14 mouse cellular contexts compared by ENCODE assay signal in genomic region chr7:49415131-49415530, GRCm38 (mm10).
"Had no signal": no experiment of that assay in that cellular context is flagged by ENCODE, and none has a peak within 500 bp of the region (broad histone marks: within the 10 kb centered on the region; RNA-seq: fewer than 3 reads in every experiment).

No protein-coding gene starts in this region.

- H3K4me2 ChIP-seq: limb, embryonic 15.5 days; liver, embryonic 12.5 days; lung, embryonic 14.5 days; neural tube, embryonic 12.5 days had no signal

- H3K4me1 ChIP-seq: liver, embryonic 12.5 days; midbrain, embryonic 10.5 days; neural tube, embryonic 12.5 days had no signal

- H3K36me3 ChIP-seq: limb, embryonic 15.5 days; liver, embryonic 12.5 days had no signal

- H3K9ac ChIP-seq: limb, embryonic 15.5 days; liver, embryonic 12.5 days; lung, embryonic 14.5 days; neural tube, embryonic 12.5 days had no signal

- H3K9me3 ChIP-seq: limb, embryonic 15.5 days; liver, embryonic 12.5 days; midbrain, embryonic 10.5 days; neural tube, embryonic 12.5 days had no signal

- ATAC-seq: liver, embryonic 12.5 days had no signal

- H3K27ac ChIP-seq: kidney, postnatal 0 days; limb, embryonic 15.5 days; liver, embryonic 12.5 days; midbrain, embryonic 10.5 days; neural tube, embryonic 12.5 days had no signal

- H3K27me3 ChIP-seq: limb, embryonic 15.5 days; liver, embryonic 12.5 days; neural tube, embryonic 12.5 days had no signal

- H3K4me3 ChIP-seq: limb, embryonic 15.5 days; liver, embryonic 12.5 days; midbrain, embryonic 10.5 days; myocyte; neural tube, embryonic 12.5 days had no signal

- DNase-seq: kidney, postnatal 36 days; lung, embryonic 14.5 days; lung, postnatal 10 days; lung, postnatal 4 days; midbrain, embryonic 14.5 days; right cerebral cortex, postnatal 4 days; spleen, adult 18-20 months; thymus, adult 18-20 months had no signal
